Mouse (Mus musculus) adrenal gland, postnatal 10 days (tissue): ENCODE measurements around the gene Mier2. TPM values are rescaled to one million over a fixed set of nuclear protein-coding genes. Genes with fewer than 3 reads are reported as not detected.

Experiments
- DNase-seq: peaks from one replicate; pipeline ENCODE4 v3.0.0; 2021; ENCODE audit warnings: mixed read lengths
- microRNA-seq: library from miRNA; unstranded; fragments of <30 nt; microRNA quantifications from one replicate; pipeline ENCODE4 v1.2.0, GENCODE M21; 2021
- total RNA-seq, 2 experiments: library from RNA; stranded (reverse); gene quantifications; 2 replicates each; pipeline ENCODE4 v1.2.3; 2021

The Mier2 gene
- total RNA-seq, 2 experiments from 2014 or later, result 27.3 to 31.8 TPM

DNA sequence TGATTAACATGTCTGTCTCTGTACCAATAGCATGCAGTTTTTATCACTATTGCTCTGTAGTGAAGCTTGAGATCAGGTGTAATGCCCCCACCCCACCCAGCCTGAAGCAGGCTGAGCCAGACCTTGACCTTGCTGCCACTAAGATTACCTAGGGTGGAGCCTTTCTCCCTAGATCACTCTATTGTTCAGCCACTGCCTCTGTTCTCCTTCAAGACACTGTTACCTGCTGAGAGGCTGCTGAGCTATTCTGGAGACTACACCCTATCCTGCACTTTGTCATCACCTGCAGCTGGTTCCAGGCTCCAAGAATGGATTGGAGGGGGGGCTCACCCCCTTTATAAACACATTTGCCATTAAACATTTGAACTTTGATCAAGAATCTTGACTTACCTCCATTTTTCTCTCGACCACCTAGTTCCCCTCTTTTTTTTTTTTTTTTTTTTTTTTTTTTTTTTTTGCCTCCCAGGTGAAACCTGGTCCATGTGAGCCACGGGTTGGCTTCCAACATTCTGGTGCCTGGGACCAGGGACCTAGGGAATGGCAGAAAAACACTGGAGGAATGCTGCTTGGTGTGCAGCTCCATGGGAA, 58.2 kb downstream of the Mier2 start:
- no peak for DNase-seq

DNA sequence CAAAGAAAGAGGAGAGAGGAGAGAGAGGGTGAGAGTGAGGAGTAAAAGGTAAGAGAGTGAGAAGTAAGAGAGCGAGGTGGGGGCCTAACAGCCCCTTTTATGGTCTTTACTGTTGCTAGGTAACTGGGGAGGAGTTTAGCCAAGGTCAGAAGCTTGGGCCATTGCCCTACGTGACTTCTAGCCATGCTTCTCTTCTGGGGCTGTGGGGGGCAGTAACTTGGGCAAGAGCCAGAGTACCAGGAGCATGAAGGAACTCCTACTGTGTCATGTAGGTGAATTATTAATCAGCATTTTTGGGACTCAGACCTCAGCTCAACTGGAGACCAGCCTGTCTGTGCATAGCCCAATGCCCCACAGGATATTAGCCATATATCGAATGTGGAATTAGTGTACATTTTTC, 59.1 kb downstream of the Mier2 start:
- DNase-seq, result no peak

Small RNA genes lying within 50 kb of the gene (microRNA-seq; reads per million reads assigned to microRNA genes)
- not detected for gene Mir6909

Other genes starting within 250 kb of the Mier2 start
- not detected for gene Vmn2r82, start 198.7 kb downstream of the Mier2 start, total RNA-seq
- not detected for gene Vmn2r83, start 86.5 kb downstream of the Mier2 start, total RNA-seq
- gene Plpp2, start 21.4 kb downstream of the Mier2 start, total RNA-seq, result 10 to 100 TPM; 16.4 to 19.4 TPM
- gene Theg, start 32.1 kb upstream of the Mier2 start, total RNA-seq, result not detected
- under 1 TPM; 0.21 TPM for gene C2cd4c, start 58.8 kb upstream of the Mier2 start, total RNA-seq
- 1 to 10 TPM; 5.6 to 8.4 TPM for gene Shc2, start 82.7 kb upstream of the Mier2 start, total RNA-seq
- not detected for gene Odf3l2, start 90.5 kb upstream of the Mier2 start, total RNA-seq
- 1 to 10 TPM; 3.1 to 4.0 TPM for gene Madcam1, start 109.4 kb upstream of the Mier2 start, total RNA-seq
- 10 to 100 TPM; 26.2 to 27.0 TPM for gene Tpgs1, start 114.2 kb upstream of the Mier2 start, total RNA-seq
- gene Cdc34, start 127.0 kb upstream of the Mier2 start, total RNA-seq, result 10 to 100 TPM; 90.2 to 96.7 TPM
- gene Gzmm, start 133.8 kb upstream of the Mier2 start, total RNA-seq, result 1 to 10 TPM; 1.0 to 1.5 TPM
- gene Bsg, start 149.3 kb upstream of the Mier2 start, total RNA-seq, result 100 to 1,000 TPM; 662 to 732 TPM
- 1 to 10 TPM; 7.2 to 8.7 TPM for gene Hcn2, start 161.4 kb upstream of the Mier2 start, total RNA-seq
- gene Polrmt, start 191.4 kb upstream of the Mier2 start, total RNA-seq, result 10 to 100 TPM; 60.1 to 69.8 TPM
- not detected for gene Fgf22, start 199.9 kb upstream of the Mier2 start, total RNA-seq
- gene Rnf126, start 211.8 kb upstream of the Mier2 start, total RNA-seq, result 10 to 100 TPM; 50.8 to 55.1 TPM
- 1 to 10 TPM; 5.5 to 5.7 TPM for gene Fstl3, start 222.1 kb upstream of the Mier2 start, total RNA-seq
- gene Prss57, start 235.8 kb upstream of the Mier2 start, total RNA-seq, result under 1 TPM; 0.09 to 0.21 TPM
- 10 to 100 TPM; 69.6 to 80.2 TPM for gene Palm, start 238.4 kb upstream of the Mier2 start, total RNA-seq